ENCODE assay signal across 8 mouse cellular contexts in genomic region chr3:95754345-95755206, GRCm38 (mm10). TPM values are rescaled to one million over a fixed set of nuclear protein-coding genes. Genes with fewer than 3 reads are reported as not detected.
A peak's percentile ranks its signal among the peaks of the same experiment; 100 is the strongest.
DNase-seq lines count a peak whose midpoint lies in the region; ATAC-seq and TF ChIP-seq lines count a peak whose summit lies in the region.

No protein-coding gene starts in this region.

- TF ChIP-seq CTCF in gastrocnemius, adult 2 months (IDR thresholded peaks at IDR 0.05): no peak
- TF ChIP-seq CTCF in hindbrain, postnatal 0 days (IDR thresholded peaks at IDR 0.05; ENCODE audit: low read depth): no peak
- TF ChIP-seq CTCF in left cerebral cortex, adult 2 months (IDR thresholded peaks at IDR 0.05): no peak

- H3K9ac ChIP-seq in hindbrain, postnatal 0 days (replicated peaks; ENCODE audit: low read length): peak overlapping the region; percentile 58

- peak overlapping the region; percentile 84 for H3K4me3 ChIP-seq in gastrocnemius, adult 2 months
- peak overlapping the region; percentile 68 for H3K4me3 ChIP-seq in hindbrain, postnatal 0 days (ENCODE audit: low read length)
- H3K4me3 ChIP-seq in left cerebral cortex, adult 2 months: peak overlapping the region; percentile 84

- peaks cover 28% of the 10 kb centered on the region for H3K36me3 ChIP-seq in hindbrain, postnatal 0 days (ENCODE audit: insufficient read depth, low read length)

- peaks cover 3% of the 10 kb centered on the region; the same call in 1 of the 2 replicates for H3K4me1 ChIP-seq in hindbrain, postnatal 0 days (ENCODE audit: insufficient read depth, low read length)

- intact Hi-C loops in gastrocnemius, adult 2 months (cut with DNase I): loop anchor here (2.0 to 5.0 kb wide), 2 partner anchors 52 to 122 kb away; no protein-coding TSS in a partner anchor
- intact Hi-C loops in left cerebral cortex, adult 2 months (cut with DNase I): no loop called here

- peak overlapping the region; percentile 88 for H3K4me2 ChIP-seq in hindbrain, postnatal 0 days (ENCODE audit: low read depth, low read length)

- ATAC-seq in common myeloid progenitor, adult 5-6 weeks (replicated peaks; ENCODE audit: low read depth, poor library complexity, severe bottlenecking): peak; percentile 98
- ATAC-seq in hindbrain, postnatal 0 days: peak; percentile 100
- ATAC-seq in megakaryocyte, adult 5-6 weeks (ENCODE audit: poor library complexity, severe bottlenecking): peak; percentile 98

- no peaks in the 10 kb centered on the region for H3K9me3 ChIP-seq in hindbrain, postnatal 0 days (ENCODE audit: low read length)

- peak overlapping the region; percentile 89 for H3K27ac ChIP-seq in gastrocnemius, adult 2 months
- peak overlapping the region; percentile 65 for H3K27ac ChIP-seq in hindbrain, postnatal 0 days
- H3K27ac ChIP-seq in left cerebral cortex, adult 2 months: peak overlapping the region; percentile 83

- H3K27me3 ChIP-seq in hindbrain, postnatal 0 days (ENCODE audit: insufficient read depth, low read length): no peaks in the 10 kb centered on the region

- WGBS in hindbrain, postnatal 0 days: under 1% methylated on average over 30 of the region's 30 CpGs

- peak; percentile 98 for DNase-seq in ZHBTc4 (ENCODE audit: low read depth, low spot score)
- DNase-seq in gastrocnemius, adult 2 months: peak; percentile 94
- DNase-seq in hindbrain, postnatal 0 days (ENCODE audit: low spot score): peak; percentile 96
- DNase-seq in left cerebral cortex, adult 2 months (ENCODE audit: extremely low spot score in 1 of 2, low spot score in 2 of 2): peak; percentile 94
- peak; percentile 96 to 97 for DNase-seq in right cerebral cortex, adult 2 months (ENCODE audit: low spot score in 2 of 2)
- peak; percentile 95 for DNase-seq in urinary bladder, postnatal 14 days (ENCODE audit: low spot score)

RNA-seq across cellular contexts. Expression of gene Tars2, which starts 5.4 kb away (rescaled TPM):
- total RNA-seq in common myeloid progenitor, adult 5-6 weeks (2017): 44.5 and 45.6 TPM in 2 replicates
- 10 to 100 TPM; 23.0 to 30.8 TPM for total RNA-seq in gastrocnemius, adult 2 months (2021)
- total RNA-seq in hindbrain, postnatal 0 days (2014; rRNA removed): 32.8 and 40.3 TPM in 2 replicates
- 39.5 and 40.9 TPM in 2 replicates for polyA plus RNA-seq in hindbrain, postnatal 0 days (2015; fragmentation: Nextera tagmentation; extraction: Ambion mirVana)
- 10 to 100 TPM; 43.5 to 43.8 TPM for total RNA-seq in left cerebral cortex, adult 2 months (2021)
- total RNA-seq in megakaryocyte, adult 5-6 weeks (2015): 10.2 and 10.7 TPM in 2 replicates
- total RNA-seq in megakaryocyte, adult 5-6 weeks (2017): 14.4 and 15.0 TPM in 2 replicates

RNA-seq across cellular contexts. Expression of gene Ecm1, which starts 15.2 kb away (rescaled TPM):
- total RNA-seq in common myeloid progenitor, adult 5-6 weeks (2017): not detected in 2 replicates
- 10 to 100 TPM; 18.0 to 23.0 TPM for total RNA-seq in gastrocnemius, adult 2 months (2021)
- total RNA-seq in hindbrain, postnatal 0 days (2014; rRNA removed): 11.4 and 14.3 TPM in 2 replicates
- 8.9 and 11.4 TPM in 2 replicates for polyA plus RNA-seq in hindbrain, postnatal 0 days (2015; fragmentation: Nextera tagmentation; extraction: Ambion mirVana)
- total RNA-seq in left cerebral cortex, adult 2 months (2021): 10 to 100 TPM in 1 of 2 experiments, 1 to 10 TPM in 1; 9.2 to 11.3 TPM
- 3.6 and 7.3 TPM in 2 replicates for total RNA-seq in megakaryocyte, adult 5-6 weeks (2015)
- total RNA-seq in megakaryocyte, adult 5-6 weeks (2017): 1.0 and 1.9 TPM in 2 replicates

Comparison
In these comparisons a context has a peak if more than half of its experiments do, and no peak if none do; other contexts are left out.
1. Peak in every context shown above with its lines: DNase-seq, ATAC-seq, H3K4me3 ChIP-seq and H3K27ac ChIP-seq.